Mouse (Mus musculus): ENCODE measurements at regions not wholly inside any gene's neighbourhood (a gene's known extent, or its start where the extent isn't known, plus 50 kb on each side); places are given as distances from the start of the nearest gene placed in this dataset.
A peak's percentile ranks its signal among the peaks of the same experiment; 100 is the strongest.

- H3K4me3 ChIP-seq, result no peak overlapping the region
- whole genome bisulfite sequencing, result 54% methylated on average over 3 of the region's 3 CpGs
- no peaks in the 10 kb centered on the region for H3K27me3 ChIP-seq
- H3K9me3 ChIP-seq, result no peaks in the 10 kb centered on the region
- H3K36me3 ChIP-seq, result no peaks in the 10 kb centered on the region
- no peaks in the 10 kb centered on the region for H3K4me1 ChIP-seq
- ATAC-seq (ENCODE audit: insufficient number of reproducible peaks, insufficient read depth, low FRiP score, low TSS enrichment), result no peak
- H3K4me2 ChIP-seq (replicated peaks), result no peak overlapping the region
- H3K27ac ChIP-seq, result no peak overlapping the region
- H3K9ac ChIP-seq, result no peak overlapping the region
Observed at GRCm38 (mm10) chr12:77742716-77743115, 451.3 kb upstream of the Gm6657 start.

DNA sequence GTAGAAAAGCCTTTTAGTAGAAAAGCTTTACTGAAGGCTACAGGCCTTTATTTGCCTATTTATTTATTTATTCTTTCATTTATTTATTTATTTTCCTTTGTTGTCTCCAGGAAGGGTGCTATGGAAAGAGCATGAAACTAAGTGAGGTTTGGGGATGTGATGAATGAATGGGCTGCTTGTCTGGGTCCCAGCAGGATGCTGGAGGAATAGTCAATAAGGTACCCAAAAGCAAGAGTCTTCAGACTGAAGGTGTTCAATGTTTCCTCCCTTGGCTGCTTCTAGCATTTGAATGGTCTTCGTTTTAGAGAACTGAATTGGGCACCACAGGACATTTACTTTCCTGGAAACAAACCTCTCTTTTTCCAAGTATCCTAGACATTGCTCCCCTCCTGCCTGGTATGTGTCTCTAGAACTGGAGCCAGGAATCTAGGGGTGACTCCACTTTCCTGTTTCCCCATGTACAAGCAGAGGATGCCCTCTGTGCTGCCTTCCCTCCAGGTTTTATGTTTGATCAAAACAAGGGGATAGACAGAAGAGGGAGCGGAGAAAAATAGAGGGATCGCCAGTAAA lies 444.5 kb upstream of the Gm6657 start:
- Histone ChIP-seq H3K9ac (no peak overlapping the region), H3K27ac (no peak overlapping the region), H3K36me3 (no peaks in the 10 kb centered on the region), H3K27me3 (no peaks in the 10 kb centered on the region), H3K4me3 (no peak overlapping the region), H3K9me3 (no peaks in the 10 kb centered on the region), H3K4me2 (replicated peaks) (no peak overlapping the region), H3K4me1 (no peaks in the 10 kb centered on the region)
- 72% methylated on average over 3 of the region's 3 CpGs for WGBS
- ATAC-seq (ENCODE audit: insufficient number of reproducible peaks, insufficient read depth, low FRiP score, low TSS enrichment), result no peak

- WGBS, result 78% methylated on average over 5 of the region's 5 CpGs
Observed at GRCm38 (mm10) chr12:77752181-77752580, 441.9 kb upstream of the Gm6657 start.

GRCm38 (mm10) chr12:77756021-77756420 lies 438.0 kb upstream of the Gm6657 start:
- no peaks in the 10 kb centered on the region for H3K4me1 ChIP-seq
- no peak overlapping the region for H3K27ac ChIP-seq
- no peak for ATAC-seq (ENCODE audit: insufficient number of reproducible peaks, insufficient read depth, low FRiP score, low TSS enrichment)
- H3K4me3 ChIP-seq, result no peak overlapping the region
- no peaks in the 10 kb centered on the region for H3K36me3 ChIP-seq
- H3K9me3 ChIP-seq, result no peaks in the 10 kb centered on the region
- no peak overlapping the region for H3K4me2 ChIP-seq (replicated peaks)
- 59% methylated on average over 7 of the region's 7 CpGs for WGBS
- H3K27me3 ChIP-seq, result no peaks in the 10 kb centered on the region
- no peak overlapping the region for H3K9ac ChIP-seq

More at GRCm38 (mm10) chr12:77752181-77752580, 441.9 kb upstream of the Gm6657 start:
- H3K4me1 ChIP-seq, result no peaks in the 10 kb centered on the region
- no peaks in the 10 kb centered on the region for H3K27me3 ChIP-seq
- H3K27ac ChIP-seq, result no peak overlapping the region
- H3K36me3 ChIP-seq, result no peaks in the 10 kb centered on the region
- no peak overlapping the region for H3K4me3 ChIP-seq
- ATAC-seq (ENCODE audit: insufficient number of reproducible peaks, insufficient read depth, low FRiP score, low TSS enrichment), result no peak
- no peak overlapping the region for H3K9ac ChIP-seq
- H3K9me3 ChIP-seq, result no peaks in the 10 kb centered on the region
- H3K4me2 ChIP-seq (replicated peaks), result no peak overlapping the region

- Histone ChIP-seq H3K9me3 (no peaks in the 10 kb centered on the region), H3K27me3 (no peaks in the 10 kb centered on the region), H3K4me2 (replicated peaks) (no peak overlapping the region), H3K36me3 (no peaks in the 10 kb centered on the region), H3K27ac (no peak overlapping the region), H3K9ac (no peak overlapping the region), H3K4me3 (no peak overlapping the region), H3K4me1 (no peaks in the 10 kb centered on the region)
- WGBS, result 74% methylated on average over 3 of the region's 3 CpGs
- no peak for ATAC-seq (ENCODE audit: insufficient number of reproducible peaks, insufficient read depth, low FRiP score, low TSS enrichment)
Observed at GRCm38 (mm10) chr12:77760976-77761375, 433.1 kb upstream of the Gm6657 start.

- no peak for ATAC-seq (ENCODE audit: insufficient number of reproducible peaks, insufficient read depth, low FRiP score, low TSS enrichment)
- H3K9me3 ChIP-seq, result no peaks in the 10 kb centered on the region
- H3K9ac ChIP-seq, result no peak overlapping the region
- 92% methylated on average over 6 of the region's 6 CpGs for WGBS
- H3K4me3 ChIP-seq, result no peak overlapping the region
- no peaks in the 10 kb centered on the region for H3K27me3 ChIP-seq
- no peak overlapping the region for H3K4me2 ChIP-seq (replicated peaks)
- H3K27ac ChIP-seq, result no peak overlapping the region
- H3K36me3 ChIP-seq, result no peaks in the 10 kb centered on the region
- H3K4me1 ChIP-seq, result no peaks in the 10 kb centered on the region
Observed at GRCm38 (mm10) chr12:77776011-77776546, 418.0 kb upstream of the Gm6657 start.

- no peak overlapping the region for H3K4me2 ChIP-seq (replicated peaks)
- no peak overlapping the region for H3K4me3 ChIP-seq
- no peaks in the 10 kb centered on the region for H3K36me3 ChIP-seq
- H3K27ac ChIP-seq, result no peak overlapping the region
- no peaks in the 10 kb centered on the region for H3K4me1 ChIP-seq
- WGBS, result 86% methylated on average over 8 of the region's 8 CpGs
- H3K9me3 ChIP-seq, result no peaks in the 10 kb centered on the region
- no peaks in the 10 kb centered on the region for H3K27me3 ChIP-seq
- no peak for ATAC-seq (ENCODE audit: insufficient number of reproducible peaks, insufficient read depth, low FRiP score, low TSS enrichment)
- H3K9ac ChIP-seq, result no peak overlapping the region
Observed at GRCm38 (mm10) chr12:77776755-77777154, 417.3 kb upstream of the Gm6657 start.

DNA sequence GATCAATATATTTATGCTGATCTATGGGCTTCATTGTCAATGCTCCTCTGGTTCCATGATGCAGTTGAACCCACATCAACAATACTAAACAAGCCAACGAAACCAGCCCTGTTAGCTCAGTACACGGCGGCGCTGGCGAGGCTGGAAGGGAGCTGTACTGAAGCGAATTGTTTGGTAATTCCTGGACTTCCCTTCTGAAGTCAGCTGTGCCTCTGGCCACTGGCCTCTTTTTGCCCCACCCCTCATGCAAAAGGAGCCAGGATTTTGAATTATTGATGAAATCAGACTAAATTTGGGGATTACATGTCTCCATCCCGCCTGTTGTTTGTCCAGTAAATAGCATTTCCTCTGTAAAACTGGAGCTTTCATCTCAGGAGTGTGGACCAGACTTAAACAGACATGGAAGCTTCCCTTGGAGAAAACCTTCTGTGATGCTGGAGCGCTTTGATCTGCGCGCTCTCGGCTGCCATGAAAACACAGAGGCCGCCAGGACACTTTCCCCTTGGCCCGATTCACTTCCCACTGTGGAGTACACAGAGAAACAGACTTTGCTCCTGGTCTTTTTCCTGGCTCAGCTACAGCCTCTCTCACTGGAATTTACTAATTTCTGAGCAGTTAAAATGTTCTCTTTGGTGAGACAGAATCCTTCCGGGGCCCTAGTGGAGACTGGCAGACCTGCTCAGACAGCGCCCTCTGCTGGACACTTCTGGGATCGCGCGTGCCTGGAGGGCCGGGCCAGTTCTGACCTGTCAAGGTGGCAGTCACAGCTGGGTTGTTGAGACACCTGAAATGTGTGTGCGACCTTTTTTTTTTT lies 412.9 kb upstream of the Gm6657 start:
- Histone ChIP-seq H3K4me2 (replicated peaks) (peak overlapping the region; percentile 40), H3K36me3 (no peaks in the 10 kb centered on the region), H3K9ac (no peak overlapping the region), H3K4me1 (no peaks in the 10 kb centered on the region), H3K27ac (no peak overlapping the region), H3K4me3 (peak overlapping the region; percentile 23; the same call in 1 of the 2 replicates), H3K9me3 (no peaks in the 10 kb centered on the region), H3K27me3 (no peaks in the 10 kb centered on the region)
- ATAC-seq (ENCODE audit: insufficient number of reproducible peaks, insufficient read depth, low FRiP score, low TSS enrichment), result no peak
- WGBS, result 33% methylated on average over 20 of the region's 20 CpGs

DNA sequence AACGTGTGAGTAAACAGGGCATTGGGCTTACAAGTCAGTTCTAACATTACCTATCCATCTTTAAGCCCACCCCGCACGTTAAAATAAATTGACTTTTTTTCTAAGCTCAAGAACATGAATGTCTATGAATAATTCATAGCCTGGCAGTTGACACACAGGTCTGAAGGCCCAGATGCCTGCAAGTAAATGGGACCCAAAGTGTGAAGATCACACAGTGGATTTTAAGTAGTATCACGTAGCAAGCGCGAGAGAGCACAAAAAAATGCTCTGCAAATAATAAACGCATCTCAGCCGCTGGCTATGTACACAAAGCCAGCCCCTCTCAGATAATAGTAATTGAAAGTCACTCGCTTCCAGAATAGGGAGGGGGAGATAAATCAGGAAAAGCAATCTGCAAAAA lies 410.1 kb upstream of the Gm6657 start:
- H3K27me3 ChIP-seq, result no peaks in the 10 kb centered on the region
- no peak overlapping the region for H3K27ac ChIP-seq
- 83% methylated on average over 9 of the region's 9 CpGs for WGBS
- no peaks in the 10 kb centered on the region for H3K4me1 ChIP-seq
- H3K4me2 ChIP-seq (replicated peaks), result no peak overlapping the region
- no peaks in the 10 kb centered on the region for H3K9me3 ChIP-seq
- no peak overlapping the region for H3K4me3 ChIP-seq
- no peak overlapping the region for H3K9ac ChIP-seq
- no peaks in the 10 kb centered on the region for H3K36me3 ChIP-seq
- no peak for ATAC-seq (ENCODE audit: insufficient number of reproducible peaks, insufficient read depth, low FRiP score, low TSS enrichment)

GRCm38 (mm10) chr12:77785647-77786046 lies 408.4 kb upstream of the Gm6657 start:
- WGBS, result 84% methylated on average over 6 of the region's 6 CpGs
- peaks cover 8% of the 10 kb centered on the region; the same call in 1 of the 2 replicates for H3K4me1 ChIP-seq
- 0 out of 2 replicates have a peak, but pooled peaks cover 7% of the 10 kb centered on the region for H3K27me3 ChIP-seq
- no peak overlapping the region for H3K27ac ChIP-seq
- no peak overlapping the region for H3K9ac ChIP-seq
- H3K4me2 ChIP-seq (replicated peaks), result no peak overlapping the region
- no peaks in the 10 kb centered on the region for H3K36me3 ChIP-seq
- ATAC-seq (ENCODE audit: insufficient number of reproducible peaks, insufficient read depth, low FRiP score, low TSS enrichment), result no peak
- H3K9me3 ChIP-seq, result no peaks in the 10 kb centered on the region
- no peak overlapping the region for H3K4me3 ChIP-seq

- ATAC-seq (ENCODE audit: insufficient number of reproducible peaks, insufficient read depth, low FRiP score, low TSS enrichment), result no peak
- Histone ChIP-seq H3K4me2 (replicated peaks) (no peak overlapping the region), H3K9ac (no peak overlapping the region), H3K4me3 (no peak overlapping the region), H3K9me3 (no peaks in the 10 kb centered on the region), H3K27me3 (0 out of 2 replicates have a peak, but pooled peaks cover 12% of the 10 kb centered on the region), H3K4me1 (peaks cover 8% of the 10 kb centered on the region; the same call in 1 of the 2 replicates), H3K36me3 (no peaks in the 10 kb centered on the region), H3K27ac (no peak overlapping the region)
- WGBS, result 62% methylated on average over 4 of the region's 4 CpGs
Observed at GRCm38 (mm10) chr12:77786678-77787077, 407.4 kb upstream of the Gm6657 start.

DNA sequence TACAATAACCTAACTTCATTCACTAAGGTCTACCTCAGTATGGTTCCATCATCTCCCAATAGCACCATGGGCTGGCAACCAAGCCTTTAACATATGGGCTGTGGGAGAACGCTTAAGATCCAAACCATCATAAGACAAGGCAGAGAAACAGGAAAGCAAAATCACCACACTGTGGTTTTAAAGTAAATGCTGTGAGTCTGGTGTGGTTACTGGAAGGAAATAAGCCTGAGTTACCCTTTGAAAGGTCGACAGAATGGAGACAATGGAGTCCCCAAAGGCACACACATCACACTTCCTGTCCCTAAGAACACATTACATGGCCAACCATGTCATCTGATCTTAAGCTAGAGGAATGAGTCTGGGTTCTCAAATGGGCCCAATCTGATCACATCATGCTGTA lies 405.8 kb upstream of the Gm6657 start:
- Histone ChIP-seq H3K4me2 (replicated peaks) (no peak overlapping the region), H3K36me3 (no peaks in the 10 kb centered on the region), H3K4me1 (peaks cover 8% of the 10 kb centered on the region; the same call in 1 of the 2 replicates), H3K9me3 (no peaks in the 10 kb centered on the region), H3K27ac (no peak overlapping the region), H3K4me3 (no peak overlapping the region), H3K9ac (no peak overlapping the region), H3K27me3 (0 out of 2 replicates have a peak, but pooled peaks cover 12% of the 10 kb centered on the region)
- no peak for ATAC-seq (ENCODE audit: insufficient number of reproducible peaks, insufficient read depth, low FRiP score, low TSS enrichment)
- WGBS, result 70% methylated on average over 2 of the region's 2 CpGs
